ENCODE assay signal across 9 mouse cellular contexts in genomic region chr17:32702826-32703225, GRCm38 (mm10). TPM values are rescaled to one million over a fixed set of nuclear protein-coding genes. Genes with fewer than 3 reads are reported as not detected.
DNase-seq lines count a peak whose midpoint lies in the region; ATAC-seq lines count a peak whose summit lies in the region.
"Had no signal": no experiment of that assay in that cellular context is flagged by ENCODE, and none has a peak within 500 bp of the region (broad histone marks: within the 10 kb centered on the region; RNA-seq: fewer than 3 reads in every experiment).

No protein-coding gene starts in this region.

- 46% methylated on average over 22 of the region's 22 CpGs for WGBS in forebrain, embryonic 12.5 days
- 56% methylated on average over 22 of the region's 22 CpGs for WGBS in forebrain, embryonic 14.5 days
- WGBS in midbrain, embryonic 13.5 days: 35% methylated on average over 22 of the region's 22 CpGs

- no peaks in the 10 kb centered on the region for H3K36me3 ChIP-seq in forebrain, embryonic 12.5 days (replicated peaks)
- H3K36me3 ChIP-seq in forebrain, embryonic 14.5 days (ENCODE audit: control insufficient read depth, insufficient read depth, low read length): no peaks in the 10 kb centered on the region
- no peaks in the 10 kb centered on the region for H3K36me3 ChIP-seq in midbrain, embryonic 13.5 days

- peaks cover 3% of the 10 kb centered on the region; the same call in 1 of the 2 replicates for H3K9me3 ChIP-seq in forebrain, embryonic 12.5 days
- H3K9me3 ChIP-seq in forebrain, embryonic 14.5 days (replicated peaks; ENCODE audit: control insufficient read depth, low read length): peaks cover 6% of the 10 kb centered on the region; the same call in 1 of the 2 replicates
- peaks cover 9% of the 10 kb centered on the region; the same call in 1 of the 2 replicates for H3K9me3 ChIP-seq in midbrain, embryonic 13.5 days

- H3K4me3 ChIP-seq in forebrain, embryonic 12.5 days (replicated peaks): no peak overlapping the region
- H3K4me3 ChIP-seq in forebrain, embryonic 14.5 days (ENCODE audit: low read depth, low read length): no peak overlapping the region
- peak overlapping the region; percentile 17; the same call in 1 of the 2 replicates for H3K4me3 ChIP-seq in midbrain, embryonic 13.5 days (replicated peaks)

- H3K27ac ChIP-seq in forebrain, embryonic 12.5 days: no peak overlapping the region
- no peak overlapping the region for H3K27ac ChIP-seq in forebrain, embryonic 14.5 days (ENCODE audit: low read depth, low read length)
- no peak overlapping the region for H3K27ac ChIP-seq in midbrain, embryonic 13.5 days

- DNase-seq in forebrain, embryonic 14.5 days (ENCODE audit: low spot score): no peak
- DNase-seq in CD8-positive naive resting alpha-beta T cell, adult 2 months (ENCODE audit: low read depth in 2 of 2, low spot score in 2 of 2): peak; percentile 6 to 15
- DNase-seq in embryo, embryonic 11 days: peak; percentile 14
- DNase-seq in kidney, postnatal 25 days: peak; percentile 67 to 72
- peak; percentile 4 for DNase-seq in yolk sac, embryonic 10.5 days (ENCODE audit: low spot score)
- DNase-seq in right cerebral cortex, postnatal 25 days: no peak

- no peak for ATAC-seq in forebrain, embryonic 12.5 days (ENCODE audit: low FRiP score)
- ATAC-seq in forebrain, embryonic 14.5 days: no peak
- 0 out of 2 replicates have a peak, but pooled peaks have one; percentile 53 for ATAC-seq in midbrain, embryonic 13.5 days

- no peaks in the 10 kb centered on the region for H3K4me1 ChIP-seq in forebrain, embryonic 12.5 days
- no peaks in the 10 kb centered on the region for H3K4me1 ChIP-seq in forebrain, embryonic 14.5 days (ENCODE audit: control insufficient read depth, insufficient read depth, low read length)
- no peaks in the 10 kb centered on the region for H3K4me1 ChIP-seq in midbrain, embryonic 13.5 days (replicated peaks)

- H3K9ac ChIP-seq in forebrain, embryonic 12.5 days: no peak overlapping the region
- H3K9ac ChIP-seq in forebrain, embryonic 14.5 days (ENCODE audit: low read length): no peak overlapping the region
- H3K9ac ChIP-seq in midbrain, embryonic 13.5 days (replicated peaks): no peak overlapping the region

- H3K4me2 ChIP-seq in forebrain, embryonic 12.5 days: peak overlapping the region; percentile 13; the same call in 1 of the 2 replicates
- no peak overlapping the region for H3K4me2 ChIP-seq in forebrain, embryonic 14.5 days (ENCODE audit: low read length)
- peak overlapping the region; percentile 38 for H3K4me2 ChIP-seq in midbrain, embryonic 13.5 days (replicated peaks)

- no peaks in the 10 kb centered on the region for H3K27me3 ChIP-seq in forebrain, embryonic 12.5 days
- no peaks in the 10 kb centered on the region for H3K27me3 ChIP-seq in forebrain, embryonic 14.5 days (replicated peaks; ENCODE audit: control insufficient read depth, insufficient read depth, low read length)
- H3K27me3 ChIP-seq in midbrain, embryonic 13.5 days: no peaks in the 10 kb centered on the region

RNA-seq across cellular contexts. Expression of gene Cyp4f15, which starts 17.4 kb away (rescaled TPM):
- polyA plus RNA-seq in forebrain, embryonic 12.5 days (2016; fragmentation: Nextera tagmentation; extraction: Ambion mirVana): 0.91 and 1.5 TPM in 2 replicates
- 0.76 and 1.5 TPM in 2 replicates for polyA plus RNA-seq in forebrain, embryonic 14.5 days (2014; fragmentation: Nextera tagmentation; extraction: Ambion mirVana)
- 0.85 and 1.4 TPM in 2 replicates for polyA plus RNA-seq in midbrain, embryonic 13.5 days (2015; fragmentation: Nextera tagmentation; extraction: Ambion mirVana)

RNA-seq across cellular contexts. Expression of gene Cyp4f40, which starts 44.1 kb away (rescaled TPM):
- not detected in 2 replicates for polyA plus RNA-seq in forebrain, embryonic 12.5 days (2016; fragmentation: Nextera tagmentation; extraction: Ambion mirVana)
- not detected in 2 replicates for polyA plus RNA-seq in forebrain, embryonic 14.5 days (2014; fragmentation: Nextera tagmentation; extraction: Ambion mirVana)
- not detected in 2 replicates for polyA plus RNA-seq in midbrain, embryonic 13.5 days (2015; fragmentation: Nextera tagmentation; extraction: Ambion mirVana)
- polyA plus RNA-seq: spleen, adult 2 months had no signal

Comparison
In these comparisons a context has a peak if more than half of its experiments do, and no peak if none do; other contexts are left out.
1. DNase-seq: peak in CD8-positive naive resting alpha-beta T cell, adult 2 months (2 of 2), embryo, embryonic 11 days (single experiment), kidney, postnatal 25 days (2 of 2) and yolk sac, embryonic 10.5 days (single experiment); none in forebrain, embryonic 14.5 days (single experiment) and right cerebral cortex, postnatal 25 days (single experiment).